17 mouse cellular contexts compared by ENCODE assay signal in genomic region chr6:16977392-16978205, GRCm38 (mm10).
DNase-seq lines count a peak whose midpoint lies in the region; ATAC-seq lines count a peak whose summit lies in the region.
"Had no signal": no experiment of that assay in that cellular context is flagged by ENCODE, and none has a peak within 500 bp of the region (broad histone marks: within the 10 kb centered on the region; RNA-seq: fewer than 3 reads in every experiment).

No protein-coding gene starts in this region.

- H3K4me1 ChIP-seq in forebrain, embryonic 11.5 days (replicated peaks; ENCODE audit: control insufficient read depth, insufficient read depth, low read length): no peaks in the 10 kb centered on the region; the same call in 1 of the 2 replicates
- H3K4me1 ChIP-seq in forebrain, embryonic 14.5 days (ENCODE audit: control insufficient read depth, insufficient read depth, low read length): no peaks in the 10 kb centered on the region
- H3K4me1 ChIP-seq: heart, embryonic 12.5 days had no signal

- H3K4me3 ChIP-seq in forebrain, embryonic 11.5 days (ENCODE audit: low read depth, low read length): no peak overlapping the region
- H3K4me3 ChIP-seq in forebrain, embryonic 14.5 days (ENCODE audit: low read depth, low read length): no peak overlapping the region
- H3K4me3 ChIP-seq: embryonic facial prominence, embryonic 10.5 days; gastrocnemius, adult 2 months; heart, embryonic 12.5 days had no signal

- H3K27ac ChIP-seq in forebrain, embryonic 11.5 days (ENCODE audit: low read depth, low read length): no peak overlapping the region
- H3K27ac ChIP-seq in forebrain, embryonic 14.5 days (ENCODE audit: low read depth, low read length): no peak overlapping the region
- H3K27ac ChIP-seq: embryonic facial prominence, embryonic 10.5 days; gastrocnemius, adult 2 months had no signal

- no peaks in the 10 kb centered on the region for H3K36me3 ChIP-seq in forebrain, embryonic 11.5 days (ENCODE audit: control insufficient read depth, insufficient read depth, low read length)
- no peaks in the 10 kb centered on the region for H3K36me3 ChIP-seq in forebrain, embryonic 14.5 days (ENCODE audit: control insufficient read depth, insufficient read depth, low read length)
- H3K36me3 ChIP-seq: embryonic facial prominence, embryonic 10.5 days; heart, embryonic 12.5 days had no signal

- no peak overlapping the region for H3K4me2 ChIP-seq in forebrain, embryonic 11.5 days (ENCODE audit: low read depth, low read length, severe bottlenecking)
- no peak overlapping the region for H3K4me2 ChIP-seq in forebrain, embryonic 14.5 days (ENCODE audit: low read length)
- H3K4me2 ChIP-seq: heart, embryonic 12.5 days; liver, embryonic 11.5 days had no signal

- WGBS in forebrain, embryonic 11.5 days: 71% methylated on average over 14 of the region's 14 CpGs
- WGBS in forebrain, embryonic 14.5 days: 62% methylated on average over 14 of the region's 14 CpGs

- no peaks in the 10 kb centered on the region for H3K27me3 ChIP-seq in forebrain, embryonic 11.5 days (ENCODE audit: control insufficient read depth, insufficient read depth, low read length)
- no peaks in the 10 kb centered on the region for H3K27me3 ChIP-seq in forebrain, embryonic 14.5 days (replicated peaks; ENCODE audit: control insufficient read depth, insufficient read depth, low read length)
- H3K27me3 ChIP-seq: heart, embryonic 12.5 days had no signal

- intact Hi-C loops in heart, postnatal 36 days (cut with DNase I): no loop called here
- intact Hi-C loops in left cerebral cortex, postnatal 4 days (cut with DNase I): no loop called here

- no peak for DNase-seq in forebrain, embryonic 11.5 days (ENCODE audit: low spot score)
- DNase-seq in forebrain, embryonic 14.5 days (ENCODE audit: low spot score): no peak
- peak; percentile 16 for DNase-seq in neural tube, embryonic 10.5 days (ENCODE audit: extremely low spot score, low spot score)
- no peak for DNase-seq in heart, postnatal 36 days
- no peak for DNase-seq in kidney, postnatal 36 days
- DNase-seq in left cerebral cortex, postnatal 4 days: no peak
- DNase-seq: cerebellum, adult 8-10 months; heart, adult 11 months; lung, adult 18-20 months had no signal

- peak; percentile 44; the same call in 1 of the 2 replicates for ATAC-seq in forebrain, embryonic 11.5 days (replicated peaks; ENCODE audit: low FRiP score)
- no peak for ATAC-seq in forebrain, embryonic 14.5 days
- ATAC-seq in common myeloid progenitor, adult 5-6 weeks (replicated peaks; ENCODE audit: low read depth, poor library complexity, severe bottlenecking): peak; percentile 27
- ATAC-seq in megakaryocyte progenitor cell, adult 5-6 weeks (replicated peaks; ENCODE audit: poor library complexity): peak; percentile 36
- ATAC-seq: CD4-positive, CD25-positive, alpha-beta regulatory T cell, adult 4 months; inflammation-experienced regulatory T-cells, adult 6 months had no signal

- no peaks in the 10 kb centered on the region for H3K9me3 ChIP-seq in forebrain, embryonic 11.5 days (ENCODE audit: control insufficient read depth, low read length)
- no peaks in the 10 kb centered on the region for H3K9me3 ChIP-seq in forebrain, embryonic 14.5 days (replicated peaks; ENCODE audit: control insufficient read depth, low read length)
- H3K9me3 ChIP-seq: embryonic facial prominence, embryonic 10.5 days; heart, embryonic 12.5 days had no signal

- H3K9ac ChIP-seq in forebrain, embryonic 11.5 days (ENCODE audit: low read length): no peak overlapping the region
- H3K9ac ChIP-seq in forebrain, embryonic 14.5 days (ENCODE audit: low read length): no peak overlapping the region
- H3K9ac ChIP-seq: heart, embryonic 12.5 days had no signal
